Mouse (Mus musculus) lung, postnatal 0 days (tissue): ENCODE measurements around the gene Vps37b. TPM values are rescaled to one million over a fixed set of nuclear protein-coding genes. Genes with fewer than 3 reads are reported as not detected.

Source experiments
- ATAC-seq: fragments of 200-750 bp; cut with Nextera tagmentation; 2 replicates; pipeline ENCODE4 v1.8.0; 2017; ENCODE audit warnings: moderate library complexity
- DNase-seq: peaks from one replicate; pipeline ENCODE4 v3.0.0-alpha.2; 2016; ENCODE audit warnings: low spot score
- H3K27ac ChIP-seq: fragments of 300-500 bp; sonication (generic); 2 replicates; pipeline ENCODE4 v1.5.1; 2014; ENCODE audit warnings: antibody characterized with exemption, mild to moderate bottlenecking, low read length, mixed read lengths
- H3K27me3 ChIP-seq: fragments of 300-500 bp; sonication (generic); replicated peaks from 2 replicates; pipeline ENCODE4 v1.6.1; 2014; ENCODE audit warnings: low read length, mixed read lengths; ENCODE audit not compliant: insufficient read depth
- H3K36me3 ChIP-seq: fragments of 300-500 bp; sonication (generic); 2 replicates; pipeline ENCODE4 v1.6.1; 2014; ENCODE audit warnings: low read length, mixed read lengths; ENCODE audit not compliant: insufficient read depth
- H3K4me1 ChIP-seq: fragments of 300-500 bp; sonication (generic); 2 replicates; pipeline ENCODE4 v1.6.1; 2014; ENCODE audit warnings: antibody characterized with exemption, low read depth, low read length, mixed read lengths; ENCODE audit not compliant: insufficient read depth
- H3K4me2 ChIP-seq: fragments of 300-500 bp; sonication (generic); replicated peaks from 2 replicates; pipeline ENCODE4 v1.6.1; 2014; ENCODE audit warnings: low read depth, mild to moderate bottlenecking, low read length, moderate library complexity, mixed read lengths
- H3K4me3 ChIP-seq: fragments of 300-500 bp; sonication (generic); 2 replicates; pipeline ENCODE4 v1.5.1; 2014; ENCODE audit warnings: low read depth, low read length
- H3K9ac ChIP-seq: fragments of 300-500 bp; sonication (generic); replicated peaks from 2 replicates; pipeline ENCODE4 v1.6.1; 2014; ENCODE audit warnings: low read depth, mild to moderate bottlenecking
- H3K9me3 ChIP-seq: fragments of 300-500 bp; sonication (generic); 2 replicates; pipeline ENCODE4 v1.6.1; 2016; ENCODE audit warnings: low read length, mixed read lengths
- CTCF ChIP-seq: IDR thresholded peaks from 2 replicates; pipeline ENCODE4 v1.5.1; 2016; ENCODE audit warnings: antibody characterized with exemption, mild to moderate bottlenecking
- EP300 ChIP-seq: IDR thresholded peaks from 2 replicates; pipeline ENCODE4 v1.6.1; 2016; ENCODE audit warnings: antibody characterized with exemption, mild to moderate bottlenecking, control low read depth
- WGBS: fragments of 180-500 bp; shearing (Covaris S2); extraction: QIAGEN DNeasy Blood & Tissue Kit; methylation state at CpG from one replicate; pipeline ENCODE4 v1.1.7; 2014; 5-methylcytosine and 5-hydroxymethylcytosine counted together
- polyA plus RNA-seq: library from polyadenylated mRNA; unstranded; fragments of >200 nt; fragmentation: Nextera tagmentation; extraction: Ambion mirVana; gene quantifications from 2 replicates; pipeline ENCODE4 v1.2.1, GENCODE M21; 2015

Vps37b gene
- polyA plus RNA-seq, 1 experiment from 2014 or later: 28.5 TPM

- Histone ChIP-seq H3K36me3 (peaks cover 37% of the 10 kb centered on the region), H3K4me2 (no peak overlapping the region), H3K9ac (no peak overlapping the region), H3K9me3 (no peaks in the 10 kb centered on the region), H3K4me1 (no peaks in the 10 kb centered on the region), H3K27ac (no peak overlapping the region), H3K4me3 (no peak overlapping the region), H3K27me3 (no peaks in the 10 kb centered on the region)
- no peak for DNase-seq
- no peak for ATAC-seq
- TF ChIP-seq CTCF (no peak), EP300 (no peak)
- WGBS: 72% methylated on average over 4 of the region's 4 CpGs
These were observed 28.7 kb downstream of the Vps37b start for GRCm38 (mm10) chr5:124003375-124003774.

DNA sequence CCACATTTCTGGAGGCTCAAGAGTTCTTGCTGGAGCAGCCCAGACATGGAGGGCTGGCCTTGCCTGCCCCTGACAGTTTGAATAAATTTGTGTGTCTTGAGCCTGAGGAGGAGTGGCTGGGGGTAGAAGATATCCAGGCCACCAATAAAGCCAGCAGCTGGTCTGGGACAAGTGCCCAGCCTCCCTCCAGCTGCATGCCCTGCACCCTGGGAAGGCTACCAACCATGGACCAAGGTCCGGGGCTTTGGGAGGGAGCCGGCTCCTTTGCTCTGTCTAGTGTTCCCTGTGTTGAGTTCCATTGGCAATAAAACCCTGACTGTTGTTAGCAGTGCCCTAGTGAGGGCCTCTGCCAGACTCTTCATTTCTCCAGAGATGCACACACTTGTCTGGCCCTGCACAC lies 29.2 kb downstream of the Vps37b start:
- no peak overlapping the region for H3K9ac ChIP-seq
- H3K4me2 ChIP-seq: no peak overlapping the region
- no peaks in the 10 kb centered on the region for H3K27me3 ChIP-seq
- 59% methylated on average over 2 of the region's 2 CpGs for WGBS
- no peak overlapping the region for H3K4me3 ChIP-seq
- H3K36me3 ChIP-seq: peaks cover 32% of the 10 kb centered on the region
- no peaks in the 10 kb centered on the region for H3K9me3 ChIP-seq
- ATAC-seq: no peak
- no peak for TF ChIP-seq EP300
- no peak for TF ChIP-seq CTCF
- no peaks in the 10 kb centered on the region for H3K4me1 ChIP-seq
- no peak overlapping the region for H3K27ac ChIP-seq
- DNase-seq: no peak

DNA sequence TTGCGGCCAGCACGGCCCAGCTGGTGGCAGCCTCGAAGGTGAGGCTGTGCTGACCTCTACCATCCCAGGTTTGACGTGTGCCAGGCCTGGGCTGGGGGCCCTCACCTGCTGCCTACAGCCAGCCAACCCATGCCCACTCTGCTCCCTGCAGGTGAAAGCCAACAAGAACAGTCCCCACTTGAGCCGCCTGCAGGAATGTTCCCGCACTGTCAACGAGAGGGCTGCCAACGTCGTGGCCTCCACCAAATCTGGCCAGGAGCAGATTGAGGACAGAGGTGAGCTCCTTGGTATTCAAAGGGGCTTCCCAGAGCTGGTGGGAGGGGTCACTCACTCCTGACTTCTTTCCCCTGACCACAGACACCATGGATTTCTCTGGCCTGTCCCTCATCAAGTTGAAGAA lies 30.8 kb downstream of the Vps37b start:
- Histone ChIP-seq H3K9ac (no peak overlapping the region), H3K27me3 (no peaks in the 10 kb centered on the region), H3K9me3 (no peaks in the 10 kb centered on the region), H3K4me1 (no peaks in the 10 kb centered on the region), H3K4me2 (no peak overlapping the region), H3K27ac (no peak overlapping the region), H3K4me3 (no peak overlapping the region), H3K36me3 (peaks cover 22% of the 10 kb centered on the region; the same call in 1 of the 2 replicates)
- 25% methylated on average over 9 of the region's 9 CpGs for WGBS
- TF ChIP-seq EP300: no peak
- DNase-seq (no peak), ATAC-seq (0 out of 2 replicates have a peak, but pooled peaks have one; percentile 4)

DNA sequence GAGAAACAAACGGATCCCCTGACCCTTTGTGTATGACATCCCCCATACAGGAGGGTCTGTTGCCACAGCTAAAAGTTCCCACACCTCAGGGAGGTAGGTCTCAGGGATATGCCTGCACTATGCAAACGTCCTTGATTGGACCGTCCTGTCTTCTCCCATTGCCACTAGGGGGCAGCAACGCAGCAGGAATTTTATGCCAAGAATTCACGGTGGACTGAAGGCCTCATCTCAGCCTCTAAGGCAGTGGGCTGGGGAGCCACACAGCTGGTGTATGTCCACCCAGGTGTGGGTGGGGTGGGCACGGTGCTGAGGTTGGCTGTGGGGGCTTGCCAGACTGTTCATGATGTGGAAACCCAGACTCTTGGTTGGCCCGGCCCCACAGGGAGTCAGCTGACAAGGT lies 31.2 kb downstream of the Vps37b start:
- TF ChIP-seq CTCF (peak; percentile 98), EP300 (no peak)
- Histone ChIP-seq H3K36me3 (peaks cover 17% of the 10 kb centered on the region; the same call in 1 of the 2 replicates), H3K4me2 (no peak overlapping the region), H3K27me3 (no peaks in the 10 kb centered on the region), H3K27ac (no peak overlapping the region), H3K9ac (no peak overlapping the region), H3K4me3 (no peak overlapping the region), H3K4me1 (no peaks in the 10 kb centered on the region), H3K9me3 (no peaks in the 10 kb centered on the region)
- peak; percentile 86 for DNase-seq
- WGBS: 7% methylated on average over 7 of the region's 7 CpGs
- peak; percentile 67 for ATAC-seq

GRCm38 (mm10) chr5:123998370-123998769 lies 33.7 kb downstream of the Vps37b start:
- ATAC-seq: no peak
- Histone ChIP-seq H3K4me1 (no peaks in the 10 kb centered on the region), H3K36me3 (0 out of 2 replicates have a peak, but pooled peaks cover 2% of the 10 kb centered on the region), H3K27ac (no peak overlapping the region), H3K4me2 (no peak overlapping the region), H3K27me3 (no peaks in the 10 kb centered on the region), H3K4me3 (no peak overlapping the region), H3K9ac (no peak overlapping the region), H3K9me3 (no peaks in the 10 kb centered on the region)
- DNase-seq: no peak
- TF ChIP-seq EP300 (no peak), CTCF (no peak)
- 68% methylated on average over 10 of the region's 10 CpGs for WGBS

GRCm38 (mm10) chr5:123997811-123998210 lies 34.3 kb downstream of the Vps37b start:
- Histone ChIP-seq H3K27me3 (no peaks in the 10 kb centered on the region), H3K27ac (no peak overlapping the region), H3K4me2 (no peak overlapping the region), H3K36me3 (no peaks in the 10 kb centered on the region), H3K4me3 (no peak overlapping the region), H3K9ac (no peak overlapping the region), H3K9me3 (no peaks in the 10 kb centered on the region), H3K4me1 (no peaks in the 10 kb centered on the region)
- WGBS: 70% methylated on average over 16 of the region's 16 CpGs
- TF ChIP-seq EP300 (no peak), CTCF (no peak)
- ATAC-seq: no peak
- no peak for DNase-seq

DNA sequence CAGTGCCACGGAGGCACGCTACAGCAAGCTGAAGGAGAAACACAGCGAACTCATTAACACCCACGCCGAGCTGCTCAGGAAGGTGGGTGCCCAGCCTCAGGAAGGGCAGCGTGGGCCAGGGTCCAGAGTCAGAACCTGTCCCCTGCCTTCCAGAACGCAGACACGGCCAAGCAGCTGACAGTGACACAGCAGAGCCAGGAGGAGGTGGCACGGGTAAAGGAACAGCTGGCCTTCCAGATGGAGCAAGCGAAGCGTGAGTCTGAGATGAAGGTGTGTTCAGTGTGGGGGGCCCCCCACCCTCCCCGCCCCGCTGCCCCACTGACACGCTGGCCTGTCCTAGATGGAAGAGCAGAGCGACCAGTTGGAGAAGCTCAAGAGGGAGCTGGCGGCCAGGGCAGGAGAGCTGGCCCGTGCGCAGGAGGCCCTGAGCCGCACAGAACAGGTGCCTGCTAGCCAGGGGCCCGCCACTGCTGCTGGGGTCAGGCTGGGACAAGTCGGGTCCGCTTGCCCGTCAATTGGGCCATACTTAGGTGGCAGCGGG lies 34.8 kb downstream of the Vps37b start:
- no peak overlapping the region for H3K4me3 ChIP-seq
- no peaks in the 10 kb centered on the region for H3K36me3 ChIP-seq
- no peak overlapping the region for H3K27ac ChIP-seq
- peaks cover 4% of the 10 kb centered on the region; the same call in 1 of the 2 replicates for H3K4me1 ChIP-seq
- ATAC-seq (no peak), DNase-seq (no peak)
- no peaks in the 10 kb centered on the region for H3K27me3 ChIP-seq
- no peaks in the 10 kb centered on the region for H3K9me3 ChIP-seq
- no peak overlapping the region for H3K4me2 ChIP-seq
- no peak overlapping the region for H3K9ac ChIP-seq
- WGBS: 87% methylated on average over 24 of the region's 24 CpGs
- TF ChIP-seq EP300 (no peak), CTCF (no peak)
